Mouse (Mus musculus) CH12.LX (cell line): ENCODE results near the gene Bmp7. TPM values are rescaled to one million over a fixed set of nuclear protein-coding genes. Genes with fewer than 3 reads are reported as not detected.
A peak's percentile ranks its signal among the peaks of the same experiment; 100 is the strongest.

Source experiments
- DNase-seq: peaks from one replicate; pipeline ENCODE4 v3.0.0-alpha.2; 2013; ENCODE audit errors: extremely low read depth
- H3K27ac ChIP-seq: 2 replicates; pipeline ENCODE4 v1.5.1; 2012; ENCODE audit warnings: low read depth, mild to moderate bottlenecking, control low read depth, moderate library complexity; ENCODE audit not compliant: insufficient read depth
- H3K27me3 ChIP-seq: replicated peaks from 2 replicates; pipeline ENCODE3; 2012; ENCODE audit warnings: inconsistent platforms
- H3K36me3 ChIP-seq, 2 experiments: replicated peaks in 1 of 2; 2 replicates each; pipeline versions ENCODE3 to v1.6.1; 2012; ENCODE audit warnings: inconsistent platforms in 1 of 2, low read length in 1 of 2, mild to moderate bottlenecking in 1 of 2, mixed read lengths in 1 of 2, moderate library complexity in 1 of 2; ENCODE audit not compliant: control insufficient read depth in 1 of 2, insufficient read depth in 1 of 2
- H3K4me1 ChIP-seq, 2 experiments: 2 replicates each; pipeline ENCODE4 v1.6.1; 2012; ENCODE audit warnings: inconsistent platforms in 1 of 2, moderate library complexity in 1 of 2; ENCODE audit not compliant: insufficient read depth in 2 of 2, control insufficient read depth in 1 of 2
- H3K4me2 ChIP-seq: 2 replicates; pipeline ENCODE4 v1.6.1; 2012; ENCODE audit warnings: low read depth, mild to moderate bottlenecking, control low read depth; ENCODE audit not compliant: poor library complexity, insufficient read depth, severe bottlenecking
- H3K4me3 ChIP-seq, 3 experiments: fragments of 150-350 bp in 1 of 3; sonication (generic) in 1 of 3; replicated peaks in 1 of 3; 2 replicates each; pipeline versions ENCODE3 to v1.5.1; 2011 to 2012; ENCODE audit warnings: low read depth in 2 of 3, low read length in 2 of 3, mild to moderate bottlenecking in 2 of 3, moderate library complexity in 2 of 3, control low read depth in 1 of 3, improper control_type of control experiment in 1 of 3, inconsistent platforms in 1 of 3, mixed read lengths in 1 of 3; ENCODE audit not compliant: poor library complexity in 1 of 3
- H3K79me2 ChIP-seq: replicated peaks from 2 replicates; pipeline ENCODE4 v1.6.1; 2012; ENCODE audit warnings: mild to moderate bottlenecking, moderate library complexity; ENCODE audit not compliant: control insufficient read depth, poor library complexity, insufficient read depth, severe bottlenecking; ENCODE audit errors: extremely low read depth
- H3K9ac ChIP-seq: 2 replicates; pipeline ENCODE4 v1.6.1; 2012; ENCODE audit warnings: low read depth, mild to moderate bottlenecking, control low read depth, moderate library complexity; ENCODE audit not compliant: insufficient read depth
- H3K9me3 ChIP-seq: replicated peaks from 2 replicates; pipeline ENCODE3; 2012; ENCODE audit warnings: low read length, inconsistent platforms, mixed read lengths
- BHLHE40 ChIP-seq: IDR thresholded peaks from 2 replicates; pipeline ENCODE4 v1.6.1; 2011; ENCODE audit warnings: mild to moderate bottlenecking, low read depth, low read length, improper control_type of control experiment
- CTCF ChIP-seq, 2 experiments: IDR thresholded peaks in 1 of 2; conservative IDR thresholded peaks in 1 of 2; 2 replicates each; pipeline ENCODE4 v1.5.1; 2011 to 2012; ENCODE audit warnings: low read depth in 2 of 2, low read length in 2 of 2, improper control_type of control experiment in 1 of 2, inconsistent platforms in 1 of 2, mild to moderate bottlenecking in 1 of 2, moderate library complexity in 1 of 2
- ELF1 ChIP-seq: IDR thresholded peaks from 2 replicates; pipeline ENCODE4 v1.6.1; 2014; ENCODE audit warnings: low read depth, mild to moderate bottlenecking, inconsistent platforms, low read length, improper control_type of control experiment
- IRF4 ChIP-seq: IDR thresholded peaks from 2 replicates; pipeline ENCODE4 v1.6.1; 2014; ENCODE audit warnings: low read depth, mild to moderate bottlenecking, inconsistent platforms, low read length, improper control_type of control experiment
- JUND ChIP-seq: conservative IDR thresholded peaks from 2 replicates; pipeline ENCODE4 v1.6.1; 2011; ENCODE audit warnings: low read depth, low read length, improper control_type of control experiment
- KAT2A ChIP-seq: IDR thresholded peaks from 2 replicates; pipeline ENCODE4 v1.6.1; 2012; ENCODE audit warnings: low read length, improper control_type of control experiment, inconsistent platforms; ENCODE audit not compliant: insufficient replicate concordance
- MAX ChIP-seq: IDR thresholded peaks from 2 replicates; pipeline ENCODE4 v1.6.1; 2011; ENCODE audit warnings: low read length, improper control_type of control experiment
- MAZ ChIP-seq: IDR thresholded peaks from 2 replicates; pipeline ENCODE4 v1.6.1; 2012; ENCODE audit warnings: low read depth, mild to moderate bottlenecking, inconsistent platforms, low read length, improper control_type of control experiment, moderate library complexity
- MEF2A ChIP-seq: IDR thresholded peaks from 2 replicates; pipeline ENCODE4 v1.6.1; 2014; ENCODE audit warnings: low read depth, mild to moderate bottlenecking, inconsistent platforms, low read length, improper control_type of control experiment, borderline replicate concordance
- MXI1 ChIP-seq: IDR thresholded peaks from 2 replicates; pipeline ENCODE4 v1.6.1; 2011; ENCODE audit warnings: mild to moderate bottlenecking, low read depth, low read length, improper control_type of control experiment
- MYC ChIP-seq: IDR thresholded peaks from 2 replicates; pipeline ENCODE4 v1.6.1; 2011; ENCODE audit warnings: low read depth, mild to moderate bottlenecking, improper control_type of control experiment, low read length
- NRF1 ChIP-seq: IDR thresholded peaks from 2 replicates; pipeline ENCODE4 v1.6.1; 2014; ENCODE audit warnings: low read depth, mild to moderate bottlenecking, inconsistent platforms, low read length, improper control_type of control experiment, moderate library complexity
- POLR2A ChIP-seq: IDR thresholded peaks from 2 replicates; pipeline ENCODE4 v1.6.1; 2011; ENCODE audit warnings: low read depth, mild to moderate bottlenecking, improper control_type of control experiment, low read length
- RAD21 ChIP-seq: IDR thresholded peaks from 2 replicates; pipeline ENCODE4 v1.6.1; 2011; ENCODE audit warnings: low read depth, mild to moderate bottlenecking, low read length, improper control_type of control experiment, moderate library complexity
- RCOR1 ChIP-seq: conservative IDR thresholded peaks from 2 replicates; pipeline ENCODE4 v1.6.1; 2012; ENCODE audit warnings: low read depth, mild to moderate bottlenecking, inconsistent platforms, low read length, improper control_type of control experiment
- SIN3A ChIP-seq: IDR thresholded peaks from 2 replicates; pipeline ENCODE4 v1.6.1; 2012; ENCODE audit warnings: low read length, improper control_type of control experiment, inconsistent platforms
- SMC3 ChIP-seq: IDR thresholded peaks from 2 replicates; pipeline ENCODE4 v1.6.1; 2011; ENCODE audit warnings: low read depth, low read length, improper control_type of control experiment
- TBP ChIP-seq: conservative IDR thresholded peaks from 2 replicates; pipeline ENCODE4 v1.6.1; 2011; ENCODE audit warnings: low read depth, low read length, improper control_type of control experiment
- TCF12 ChIP-seq: IDR thresholded peaks from 2 replicates; pipeline ENCODE4 v1.6.1; 2014; ENCODE audit warnings: low read depth, mild to moderate bottlenecking, inconsistent platforms, low read length, improper control_type of control experiment
- UBTF ChIP-seq: IDR thresholded peaks from 2 replicates; pipeline ENCODE4 v1.6.1; 2012; ENCODE audit warnings: low read depth, mild to moderate bottlenecking, inconsistent platforms, low read length, improper control_type of control experiment, moderate library complexity
- USF1 ChIP-seq: IDR thresholded peaks from 2 replicates; pipeline ENCODE4 v1.6.1; 2014; ENCODE audit warnings: low read depth, mild to moderate bottlenecking, inconsistent platforms, low read length, improper control_type of control experiment
- USF2 ChIP-seq: conservative IDR thresholded peaks from 2 replicates; pipeline ENCODE4 v1.6.1; 2011; ENCODE audit warnings: low read depth, low read length, improper control_type of control experiment
- ZC3H11A ChIP-seq: IDR thresholded peaks from 2 replicates; pipeline ENCODE4 v1.6.1; 2012; ENCODE audit warnings: low read depth, mild to moderate bottlenecking, inconsistent platforms, low read length, improper control_type of control experiment
- ZNF384 ChIP-seq: IDR thresholded peaks from 2 replicates; pipeline ENCODE4 v1.6.1; 2012; ENCODE audit warnings: low read depth, low read length, improper control_type of control experiment, inconsistent platforms
- dilution Hi-C: fragments of 300-500 bp; cut with MboI; formaldehyde crosslinking; loops from 2 replicates; pipeline ENCODE4 v1.14.3; 2020; ENCODE audit warnings: low sequenced_read_pairs; ENCODE audit not compliant: extremely low pct_unique_long_range_greater_than_20kb, extremely low pct_ligation_motif_present
- in situ Hi-C: fragments of 300-500 bp; cut with MboI; formaldehyde crosslinking; loops from 3 replicates; pipeline ENCODE4 v1.14.3; 2019; ENCODE audit warnings: low sequenced_read_pairs, low pct_ligation_motif_present, low pct_unique_long_range_greater_than_20kb, mixed read lengths
- polyA plus RNA-seq: library from polyadenylated mRNA; unstranded; fragments of >175 nt; gene quantifications from 2 replicates; pipeline ENCODE4 v1.2.1, GENCODE M21; 2012; ENCODE audit warnings: low read depth; ENCODE audit not compliant: insufficient read length
- total RNA-seq, 2 experiments: library from RNA; depleted of rRNA; stranded (reverse); fragments of 300-350 nt in 1 of 2; fragments of >200 nt in 1 of 2; gene quantifications; 2 replicates each; pipeline ENCODE4 v1.2.3; 2012 to 2014

The Bmp7 gene
- total and polyA plus RNA-seq, 3 experiments = 0.16 to 0.51 (median 0.47) TPM

- H3K79me2 ChIP-seq = no peaks in the 10 kb centered on the region
- dilution Hi-C loops (no loop called here), in situ Hi-C loops (loop anchor here (10.0 kb wide), 1 partner anchor 126 kb away; no protein-coding TSS in a partner anchor)
- no peak overlapping the region for H3K9ac ChIP-seq
- H3K9me3 ChIP-seq = peaks cover 18% of the 10 kb centered on the region
- no peak overlapping the region for H3K4me3 ChIP-seq
- H3K27me3 ChIP-seq = peaks cover 4% of the 10 kb centered on the region
- TF ChIP-seq USF2 (no peak), ELF1 (no peak), SMC3 (no peak), UBTF (no peak), RAD21 (no peak), ZC3H11A (no peak), MXI1 (no peak), ZNF384 (no peak), TCF12 (no peak), SIN3A (no peak), MEF2A (no peak), USF1 (no peak), TBP (no peak)
- peaks cover 0 to 12% of the 10 kb centered on the region in 2 experiments; a peak in 3 of 4 replicates for H3K4me1 ChIP-seq
- no peak overlapping the region for H3K27ac ChIP-seq
- no peaks in the 10 kb centered on the region for H3K36me3 ChIP-seq
- no peak for DNase-seq
- no peak overlapping the region for H3K4me2 ChIP-seq
Observed at GRCm38 (mm10) chr2:172961211-172961610, 21.1 kb upstream of the Bmp7 start.

GRCm38 (mm10) chr2:172960350-172960749 lies 20.2 kb upstream of the Bmp7 start:
- DNase-seq = no peak
- Histone ChIP-seq H3K4me3 (no peak overlapping the region), H3K9me3 (peaks cover 23% of the 10 kb centered on the region), H3K4me2 (no peak overlapping the region), H3K79me2 (no peaks in the 10 kb centered on the region), H3K27me3 (peaks cover 4% of the 10 kb centered on the region), H3K36me3 (no peaks in the 10 kb centered on the region), H3K27ac (no peak overlapping the region), H3K4me1 (peaks cover 0 to 9% of the 10 kb centered on the region in 2 experiments; a peak in 2 of 4 replicates), H3K9ac (no peak overlapping the region)
- dilution Hi-C loops (no loop called here), in situ Hi-C loops (loop anchor here (10.0 kb wide), 1 partner anchor 126 kb away; no protein-coding TSS in a partner anchor)
- TF ChIP-seq JUND (no peak), BHLHE40 (no peak), POLR2A (no peak), MAZ (no peak), IRF4 (no peak), MAX (no peak), KAT2A (no peak), MYC (no peak), CTCF (conservative IDR thresholded peaks at IDR 0.05 in 1 of 2, IDR thresholded peaks at IDR 0.05 in 1 of 2; ENCODE audit: low read depth in 2 of 2, low read length in 2 of 2) (peak in 1 of 2 experiments; percentile 32; a peak in 2 of 4 replicates), NRF1 (no peak), SMC3 (peak; percentile 13; the same call in 1 of the 2 replicates), RCOR1 (no peak)
